In genomic region chr8:22192660-22193431, GRCm38 (mm10) we compare ENCODE assay signal across 8 mouse cellular contexts. TPM values are rescaled to one million over a fixed set of nuclear protein-coding genes. Genes with fewer than 3 reads are reported as not detected.
A peak's percentile ranks its signal among the peaks of the same experiment; 100 is the strongest.
DNase-seq lines count a peak whose midpoint lies in the region; ATAC-seq lines count a peak whose summit lies in the region.

Gene Vps36 (plus strand): TSS chr8:22192809.

- H3K9me3 ChIP-seq in hindbrain, embryonic 11.5 days (ENCODE audit: control insufficient read depth, low read length), result no peaks in the 10 kb centered on the region

- peak within 1 kb of the TSS; percentile 93 for H3K9ac ChIP-seq in hindbrain, embryonic 11.5 days (ENCODE audit: low read depth, low read length)

- peak within 1 kb of the TSS; percentile 60 for H3K4me2 ChIP-seq in hindbrain, embryonic 11.5 days (replicated peaks; ENCODE audit: low read depth, low read length)

- DNase-seq in MN1 (ENCODE audit: low spot score), result peak; percentile 93
- DNase-seq in cerebellum, adult 9-10 months, result peak; percentile 90
- DNase-seq in frontal cortex, adult 2 months (ENCODE audit: extremely low spot score in 1 of 2, low spot score in 1 of 2), result peak; percentile 47 to 90
- peak; percentile 95 for DNase-seq in hindbrain, embryonic 11.5 days (ENCODE audit: low spot score)
- peak; percentile 90 to 95 for DNase-seq in layer of hippocampus, postnatal 10 days (ENCODE audit: low spot score in 2 of 2)
- DNase-seq in lung, postnatal 10 days, result peak; percentile 90
- peak; percentile 91 for DNase-seq in ovary, postnatal 36 days (ENCODE audit: low spot score)
- peak; percentile 91 for DNase-seq in thymus, postnatal 25 days

- H3K36me3 ChIP-seq in hindbrain, embryonic 11.5 days (ENCODE audit: control insufficient read depth, insufficient read depth, low read length), result no peaks in the 10 kb centered on the region

- peak; percentile 97 for ATAC-seq in hindbrain, embryonic 11.5 days (ENCODE audit: low FRiP score)

- H3K4me1 ChIP-seq in hindbrain, embryonic 11.5 days (replicated peaks; ENCODE audit: control insufficient read depth, insufficient read depth, low read length), result no peaks in the 10 kb centered on the region

- H3K27ac ChIP-seq in hindbrain, embryonic 11.5 days (ENCODE audit: low read depth, low read length), result peak within 1 kb of the TSS; percentile 97

- H3K4me3 ChIP-seq in hindbrain, embryonic 11.5 days (ENCODE audit: low read depth, low read length), result peak within 1 kb of the TSS; percentile 77

- under 1% methylated on average over 64 of the region's 73 CpGs for WGBS in hindbrain, embryonic 11.5 days

- no peaks in the 10 kb centered on the region for H3K27me3 ChIP-seq in hindbrain, embryonic 11.5 days (ENCODE audit: control insufficient read depth, insufficient read depth, low read length)

RNA-seq across cellular contexts. Expression of gene Vps36, which starts in this region (rescaled TPM):
- polyA plus RNA-seq in frontal cortex, adult 2 months (2012; rRNA removed), result 15.1 and 16.5 TPM in 2 replicates
- polyA plus RNA-seq in hindbrain, embryonic 11.5 days (2014; fragmentation: Nextera tagmentation; extraction: Ambion mirVana), result 35.8 and 39.8 TPM in 2 replicates
- 10 to 100 TPM; 36.1 to 36.8 TPM for total RNA-seq in layer of hippocampus, postnatal 10 days (2021)

Comparison
In these comparisons a context has a peak if more than half of its experiments do, and no peak if none do; other contexts are left out.
1. Peak in every context shown above with its lines: DNase-seq, ATAC-seq, H3K4me3 ChIP-seq and H3K27ac ChIP-seq.